Mouse (Mus musculus): ENCODE results near the gene Tst. TPM values are rescaled to one million over a fixed set of nuclear protein-coding genes. Genes with fewer than 3 reads are reported as not detected.

The Tst gene
- polyA plus RNA-seq, 1 experiment: 1.4 TPM

DNA sequence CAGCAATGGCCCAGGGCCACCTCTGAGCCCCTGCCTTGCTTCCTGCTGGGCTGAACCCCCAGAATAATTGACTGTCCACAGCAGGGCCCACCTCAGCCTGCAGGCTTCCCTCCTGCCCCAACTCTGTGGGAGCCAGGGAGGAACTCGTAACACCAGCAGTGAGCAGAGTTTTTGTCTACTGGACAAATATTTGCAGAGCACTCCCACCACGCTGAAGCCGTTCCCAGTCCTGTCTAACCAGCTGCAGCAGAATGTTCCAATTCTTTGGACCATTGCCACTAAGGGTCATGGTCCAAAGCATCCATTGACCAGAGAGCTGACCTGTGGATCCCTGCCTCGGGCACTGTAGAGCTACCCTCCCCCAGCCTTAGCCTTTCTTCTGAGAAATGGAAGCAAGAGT, 11.2 kb upstream of the Tst start:
- Histone ChIP-seq H3K4me1 (ENCODE audit: control insufficient read depth, insufficient read depth, low read length) (no peaks in the 10 kb centered on the region), H3K27ac (ENCODE audit: insufficient read depth, low read depth, low read length) (no peak overlapping the region)
- TF ChIP-seq CTCF (IDR thresholded peaks at IDR 0.05; ENCODE audit: low read depth, low read length) (no peak), POLR2A (IDR thresholded peaks at IDR 0.05; ENCODE audit: borderline replicate concordance, low read depth, low read length) (no peak)

DNA sequence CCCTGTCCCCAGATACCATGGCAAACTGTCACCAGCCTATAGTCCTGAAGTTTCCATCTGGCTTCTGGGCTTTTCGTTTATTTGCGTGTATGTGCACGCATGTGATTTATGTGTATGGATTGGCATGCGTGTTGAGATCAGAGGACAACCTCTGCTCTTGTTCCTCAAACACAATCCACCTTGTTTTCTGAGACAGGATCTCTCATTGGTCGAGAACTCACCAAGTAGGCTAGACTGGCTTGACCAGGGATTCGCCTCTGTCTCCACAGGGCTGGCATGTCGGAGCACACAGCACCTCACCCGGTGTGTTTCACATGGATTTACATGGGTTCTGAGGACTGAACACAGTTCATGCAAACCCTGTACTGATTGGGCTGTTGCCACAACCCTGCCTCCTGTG, 8.4 kb upstream of the Tst start:
- H3K4me1 ChIP-seq (ENCODE audit: control insufficient read depth, insufficient read depth, low read length): no peaks in the 10 kb centered on the region
- H3K27ac ChIP-seq (ENCODE audit: insufficient read depth, low read depth, low read length): no peak overlapping the region
- H3K4me3 ChIP-seq (ENCODE audit: insufficient read depth, low read length): no peak overlapping the region
- TF ChIP-seq POLR2A (IDR thresholded peaks at IDR 0.05; ENCODE audit: borderline replicate concordance, low read depth, low read length) (no peak), CTCF (IDR thresholded peaks at IDR 0.05; ENCODE audit: low read depth, low read length) (no peak)

More for the DNA sequence above, 11.2 kb upstream of the Tst start:
- no peak overlapping the region for H3K4me3 ChIP-seq (ENCODE audit: insufficient read depth, low read length)

DNA sequence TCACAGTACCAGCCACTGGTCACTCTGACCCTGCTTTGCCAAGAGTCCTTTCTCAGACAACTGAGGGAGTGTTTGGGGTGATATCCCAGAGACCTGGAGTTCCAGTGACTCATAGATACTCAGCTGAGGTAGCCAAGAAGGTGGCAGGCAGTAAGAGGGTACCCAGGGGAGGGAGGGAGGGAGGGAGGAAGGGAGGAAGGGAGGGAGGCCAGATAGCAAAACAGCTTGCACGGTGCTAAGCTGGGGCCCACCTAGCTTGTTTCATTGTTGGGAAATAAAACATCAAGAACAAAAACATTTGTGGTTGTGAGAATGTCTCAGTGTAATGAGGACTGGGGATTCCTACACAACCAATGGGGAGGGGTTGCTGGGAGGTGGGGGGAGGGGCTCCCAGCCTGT, 8.0 kb upstream of the Tst start:
- H3K4me1 ChIP-seq (ENCODE audit: control insufficient read depth, insufficient read depth, low read length): no peaks in the 10 kb centered on the region
- H3K4me3 ChIP-seq (ENCODE audit: insufficient read depth, low read length): no peak overlapping the region
- no peak overlapping the region for H3K27ac ChIP-seq (ENCODE audit: insufficient read depth, low read depth, low read length)
- TF ChIP-seq POLR2A (IDR thresholded peaks at IDR 0.05; ENCODE audit: borderline replicate concordance, low read depth, low read length): no peak
- no peak for TF ChIP-seq CTCF (IDR thresholded peaks at IDR 0.05; ENCODE audit: low read depth, low read length)

DNA sequence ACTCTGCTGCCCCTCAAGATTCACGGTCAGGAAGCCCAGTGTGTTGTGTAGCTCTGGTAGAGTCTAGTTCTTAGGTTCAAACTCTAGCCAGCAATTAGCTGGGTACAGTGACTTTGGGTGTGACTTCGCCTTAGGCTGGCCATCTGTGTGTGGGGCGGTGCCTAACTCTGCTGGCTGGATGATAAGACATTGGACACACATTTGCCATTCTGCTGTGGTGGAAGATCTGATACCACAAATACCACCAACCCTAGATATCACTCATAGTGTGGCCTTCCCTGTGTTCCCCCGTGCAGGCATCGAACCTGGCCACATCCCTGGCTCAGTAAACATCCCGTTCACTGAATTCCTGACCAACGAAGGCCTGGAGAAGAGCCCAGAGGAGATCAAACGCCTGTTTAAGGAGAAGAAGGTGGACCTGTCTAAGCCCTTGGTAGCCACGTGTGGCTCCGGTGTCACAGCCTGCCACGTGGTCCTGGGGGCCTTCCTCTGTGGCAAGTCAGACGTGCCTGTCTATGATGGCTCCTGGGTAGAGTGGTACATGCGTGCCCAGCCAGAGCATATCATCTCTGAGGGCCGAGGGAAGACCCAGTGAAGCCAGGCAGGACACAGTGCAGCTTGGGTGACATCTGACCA, 7.5 kb upstream of the Tst start:
- Histone ChIP-seq H3K27ac (ENCODE audit: insufficient read depth, low read depth, low read length) (no peak overlapping the region), H3K4me1 (ENCODE audit: control insufficient read depth, insufficient read depth, low read length) (peaks cover 1% of the 10 kb centered on the region; the same call in 1 of the 2 replicates), H3K4me3 (ENCODE audit: insufficient read depth, low read length) (no peak overlapping the region)
- TF ChIP-seq CTCF (IDR thresholded peaks at IDR 0.05; ENCODE audit: low read depth, low read length): no peak
- TF ChIP-seq POLR2A (IDR thresholded peaks at IDR 0.05; ENCODE audit: borderline replicate concordance, low read depth, low read length): no peak

DNA sequence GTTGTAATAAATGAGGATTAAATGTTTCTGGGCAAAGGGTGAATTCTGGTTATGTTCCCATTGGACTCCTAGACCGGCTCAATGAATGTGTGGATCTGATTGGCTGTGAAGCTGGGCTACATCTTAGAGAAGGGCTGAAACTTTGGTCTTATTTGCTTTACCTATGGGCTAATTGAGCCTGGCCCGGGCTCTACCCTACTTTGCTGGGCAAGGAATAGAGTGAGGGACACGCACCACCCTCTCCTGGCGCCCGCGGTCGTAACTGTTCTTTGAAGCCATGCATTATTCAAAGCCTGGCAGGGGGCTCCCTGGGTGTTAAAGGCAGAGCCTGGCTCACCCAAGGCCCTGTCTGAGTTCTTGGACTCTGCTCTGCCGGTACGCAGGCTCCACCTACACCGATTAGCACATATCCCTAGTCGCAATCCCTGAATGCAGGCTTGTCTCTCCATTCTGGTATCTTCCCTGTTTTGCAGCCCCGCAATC, 3.9 kb upstream of the Tst start:
- Histone ChIP-seq H3K4me1 (ENCODE audit: control insufficient read depth, insufficient read depth, low read length) (peaks cover 19% of the 10 kb centered on the region), H3K27ac (ENCODE audit: insufficient read depth, low read depth, low read length) (no peak overlapping the region), H3K4me3 (ENCODE audit: insufficient read depth, low read length) (no peak overlapping the region)
- TF ChIP-seq POLR2A (IDR thresholded peaks at IDR 0.05; ENCODE audit: borderline replicate concordance, low read depth, low read length) (no peak), CTCF (IDR thresholded peaks at IDR 0.05; ENCODE audit: low read depth, low read length) (no peak)

DNA sequence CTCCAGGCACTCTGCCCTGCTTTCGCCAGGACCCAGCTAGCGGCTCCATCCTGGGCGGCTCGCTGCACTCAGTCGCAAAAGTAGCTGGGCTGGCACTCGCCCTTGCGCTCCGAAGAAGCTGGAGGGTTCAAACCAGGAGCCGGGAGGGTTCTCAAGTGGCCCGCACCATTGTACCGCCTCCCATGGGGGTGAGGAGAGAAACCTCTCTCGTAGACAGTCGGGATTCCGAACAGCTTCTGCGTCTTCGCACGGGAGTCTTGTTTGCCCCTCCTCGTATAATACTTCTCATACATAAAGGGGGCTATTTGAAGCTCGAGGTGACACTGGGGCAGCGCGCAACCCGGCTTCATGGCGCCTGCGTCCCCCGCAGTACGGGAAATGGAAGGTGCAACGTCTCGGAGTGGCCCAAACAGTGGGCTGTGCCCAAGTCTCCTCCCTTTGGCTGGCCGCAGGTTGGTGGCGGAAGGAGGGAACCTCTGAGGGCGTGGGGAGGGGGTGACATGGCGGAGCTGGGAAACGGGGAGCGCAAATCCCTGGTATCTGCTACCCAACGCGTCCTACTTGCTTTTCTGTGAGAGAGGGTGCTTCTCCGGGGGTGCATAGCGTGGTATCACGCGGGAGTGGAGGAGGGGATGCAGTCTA, 707 bp upstream of the Tst start, which contains the start of gene Mpst:
TSS of gene Mpst (plus strand) at position 124 of the 642 bp plus-strand sequence.
- TF ChIP-seq POLR2A (IDR thresholded peaks at IDR 0.05; ENCODE audit: borderline replicate concordance, low read depth, low read length) (0 out of 2 replicates have a peak, but pooled peaks have one; percentile 70), CTCF (IDR thresholded peaks at IDR 0.05; ENCODE audit: low read depth, low read length) (no peak)
- H3K4me1 ChIP-seq (ENCODE audit: control insufficient read depth, insufficient read depth, low read length): peaks cover 45% of the 10 kb centered on the region
- peak within 1 kb of the TSS; percentile 83 for H3K4me3 ChIP-seq (ENCODE audit: insufficient read depth, low read length)
- H3K27ac ChIP-seq (ENCODE audit: insufficient read depth, low read depth, low read length): peak within 1 kb of the TSS; percentile 88

DNA sequence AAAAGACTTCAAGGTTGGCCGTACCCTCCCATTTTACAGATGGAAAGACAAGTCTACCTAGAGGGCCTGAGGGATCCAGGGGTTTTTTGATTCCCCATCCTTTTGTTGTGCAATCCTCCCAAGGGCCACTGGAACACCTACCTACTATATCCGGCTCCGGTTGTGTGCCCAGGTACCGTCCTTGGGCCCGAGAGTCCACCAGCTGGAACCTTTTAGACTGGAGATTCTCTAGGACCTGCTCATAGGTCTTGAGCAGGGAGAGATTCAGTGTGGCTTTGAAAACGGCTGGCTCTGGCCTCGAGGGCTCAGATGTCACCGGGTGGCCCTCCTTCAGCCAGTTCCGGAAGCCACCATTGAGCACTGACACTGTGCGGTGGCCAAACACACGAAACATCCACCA, 609 bp downstream of the Tst start:
- no peak for TF ChIP-seq CTCF (IDR thresholded peaks at IDR 0.05; ENCODE audit: low read depth, low read length)
- TF ChIP-seq POLR2A (IDR thresholded peaks at IDR 0.05; ENCODE audit: borderline replicate concordance, low read depth, low read length): no peak
- peaks cover 55% of the 10 kb centered on the region for H3K4me1 ChIP-seq (ENCODE audit: control insufficient read depth, insufficient read depth, low read length)
- no peak overlapping the region for H3K27ac ChIP-seq (ENCODE audit: insufficient read depth, low read depth, low read length)
- H3K4me3 ChIP-seq (ENCODE audit: insufficient read depth, low read length): peak overlapping the region; percentile 83

DNA sequence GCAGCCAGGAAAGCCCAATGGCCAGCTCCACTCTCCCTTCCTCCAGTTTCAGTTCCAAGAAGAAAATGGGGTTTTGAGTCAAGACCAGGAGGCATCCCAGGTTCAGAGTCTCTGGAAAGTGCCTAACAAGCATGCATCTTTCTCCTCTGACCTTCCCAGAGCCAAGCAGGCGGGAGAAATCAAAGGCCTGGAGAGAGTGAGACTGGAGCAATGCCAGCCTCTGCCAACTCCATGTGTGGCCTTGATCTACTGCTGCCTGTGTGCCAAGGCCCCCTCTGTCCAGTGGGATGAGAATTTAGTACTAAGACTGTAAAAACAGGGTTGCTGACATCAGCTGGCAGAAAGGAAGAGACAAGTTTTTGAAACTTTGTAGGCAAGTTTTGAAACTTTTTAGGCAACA, 1.8 kb downstream of the Tst start:
- no peak overlapping the region for H3K4me3 ChIP-seq (ENCODE audit: insufficient read depth, low read length)
- H3K27ac ChIP-seq (ENCODE audit: insufficient read depth, low read depth, low read length): no peak overlapping the region

DNA sequence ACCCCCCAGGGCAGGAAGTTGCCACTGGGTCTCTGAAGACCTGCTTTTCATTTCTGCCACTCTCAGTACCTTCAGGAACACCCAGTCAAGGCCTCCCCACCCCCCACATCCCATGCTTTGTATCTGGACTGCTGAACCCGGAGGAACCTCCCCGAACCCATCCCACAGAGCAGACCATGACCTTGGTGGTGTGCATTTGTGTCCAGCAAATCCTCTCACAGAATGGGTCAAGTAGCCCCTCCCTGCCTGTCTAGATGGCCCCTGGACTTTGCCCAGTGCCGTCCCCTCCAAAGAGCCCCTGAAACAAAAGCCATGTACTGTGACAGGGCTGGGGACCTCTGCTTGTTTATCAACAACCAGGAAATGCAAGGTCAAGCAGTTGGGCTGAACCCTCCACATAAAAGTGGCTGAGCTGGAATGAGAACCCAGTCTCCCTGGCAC, 2.4 kb downstream of the Tst start:
- TF ChIP-seq CTCF (IDR thresholded peaks at IDR 0.05; ENCODE audit: low read depth, low read length): no peak
- no peak for TF ChIP-seq POLR2A (IDR thresholded peaks at IDR 0.05; ENCODE audit: borderline replicate concordance, low read depth, low read length)
- Histone ChIP-seq H3K27ac (ENCODE audit: insufficient read depth, low read depth, low read length) (no peak overlapping the region), H3K4me3 (ENCODE audit: insufficient read depth, low read length) (no peak overlapping the region), H3K4me1 (ENCODE audit: control insufficient read depth, insufficient read depth, low read length) (peaks cover 55% of the 10 kb centered on the region)

More for the DNA sequence above, 1.8 kb downstream of the Tst start:
- peaks cover 55% of the 10 kb centered on the region for H3K4me1 ChIP-seq (ENCODE audit: control insufficient read depth, insufficient read depth, low read length)
- TF ChIP-seq CTCF (IDR thresholded peaks at IDR 0.05; ENCODE audit: low read depth, low read length) (no peak), POLR2A (IDR thresholded peaks at IDR 0.05; ENCODE audit: borderline replicate concordance, low read depth, low read length) (no peak)

DNA sequence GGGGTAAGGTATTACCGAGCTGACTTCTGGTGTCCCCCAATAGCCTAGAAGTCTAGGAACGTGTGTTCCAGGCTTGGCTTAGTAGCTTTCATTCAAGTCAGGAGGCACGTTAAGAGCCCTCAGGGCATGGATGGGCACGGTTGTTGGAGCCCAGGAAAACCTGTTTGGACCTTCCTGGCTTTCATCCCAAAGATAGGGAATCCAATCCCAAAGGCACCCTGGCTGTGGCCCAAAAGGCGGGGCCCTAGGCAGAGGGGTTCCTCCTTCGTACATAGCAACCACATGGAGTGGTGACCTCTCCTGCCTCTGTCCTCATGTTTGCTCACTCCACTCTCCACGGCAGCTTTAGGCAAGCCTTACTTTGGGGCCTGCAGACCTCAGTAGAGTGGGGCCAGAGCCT, 3.3 kb downstream of the Tst start:
- peak overlapping the region; percentile 84 for H3K27ac ChIP-seq (ENCODE audit: insufficient read depth, low read depth, low read length)
- peaks cover 47% of the 10 kb centered on the region for H3K4me1 ChIP-seq (ENCODE audit: control insufficient read depth, insufficient read depth, low read length)
- TF ChIP-seq CTCF (IDR thresholded peaks at IDR 0.05; ENCODE audit: low read depth, low read length) (no peak), POLR2A (IDR thresholded peaks at IDR 0.05; ENCODE audit: borderline replicate concordance, low read depth, low read length) (no peak)
- no peak overlapping the region for H3K4me3 ChIP-seq (ENCODE audit: insufficient read depth, low read length)
